Mouse (Mus musculus) ES-Bruce4 (cell line): ENCODE measurements around the gene Snapc3. TPM values are rescaled to one million over a fixed set of nuclear protein-coding genes. Genes with fewer than 3 reads are reported as not detected.
"Not testable (repeated sequence)": the region's sequence is repeated elsewhere in the genome, so short reads cannot be mapped to it uniquely, and the experiment has no call there.

Experiments
- H3K27ac ChIP-seq: 2 replicates; pipeline ENCODE4 v1.5.1; 2012; ENCODE audit warnings: low read length, inconsistent platforms; ENCODE audit not compliant: insufficient read depth
- H3K27me3 ChIP-seq: 2 replicates; pipeline ENCODE4 v1.6.1; 2012; ENCODE audit warnings: mild to moderate bottlenecking, low read length, inconsistent platforms; ENCODE audit not compliant: control insufficient read depth, poor library complexity, insufficient read depth, severe bottlenecking
- H3K36me3 ChIP-seq: 2 replicates; pipeline ENCODE4 v1.6.1; 2012; ENCODE audit warnings: inconsistent platforms, mild to moderate bottlenecking, low read length, moderate library complexity; ENCODE audit not compliant: control insufficient read depth, poor library complexity, insufficient read depth, severe bottlenecking
- H3K4me1 ChIP-seq: one replicate; pipeline ENCODE4 v1.8.1; 2011; ENCODE audit warnings: low read length; ENCODE audit not compliant: control insufficient read depth, insufficient read depth
- H3K4me3 ChIP-seq: 2 replicates; pipeline ENCODE4 v1.5.1; 2011; ENCODE audit warnings: low read depth, mild to moderate bottlenecking, low read length
- H3K9ac ChIP-seq: 2 replicates; pipeline ENCODE4 v1.6.1; 2012; ENCODE audit warnings: low read depth, mild to moderate bottlenecking, inconsistent platforms; ENCODE audit not compliant: poor library complexity, severe bottlenecking
- H3K9me3 ChIP-seq: replicated peaks from 2 replicates; pipeline ENCODE4 v1.6.1; 2012; ENCODE audit warnings: mild to moderate bottlenecking, low read length, inconsistent platforms; ENCODE audit not compliant: control insufficient read depth, poor library complexity, insufficient read depth, severe bottlenecking
- CTCF ChIP-seq: IDR thresholded peaks from one replicate; pipeline ENCODE4 v1.8.1; 2011; ENCODE audit warnings: low read depth, low read length
- EP300 ChIP-seq: IDR thresholded peaks from 2 replicates; pipeline ENCODE4 v1.6.1; 2011; ENCODE audit warnings: low read depth, low read length; ENCODE audit not compliant: insufficient read depth
- POLR2A ChIP-seq: IDR thresholded peaks from one replicate; pipeline ENCODE4 v1.8.1; 2011; ENCODE audit warnings: low read length; ENCODE audit not compliant: insufficient read depth
- polyA plus RNA-seq: library from polyadenylated mRNA; stranded (reverse); fragments of >200 nt; gene quantifications from 2 replicates; pipeline ENCODE4 v1.2.4, GENCODE M21; 2011; ENCODE audit warnings: low read depth; ENCODE audit not compliant: missing spikeins, insufficient read depth, insufficient read length

Snapc3 gene
- polyA plus RNA-seq, 1 experiment = 48.6 TPM

- TF ChIP-seq CTCF (no peak), EP300 (0 out of 2 replicates have a peak, but pooled peaks have one; percentile 24), POLR2A (no peak)
- Histone ChIP-seq H3K9ac (peak within 1 kb of the TSS; percentile 95), H3K27me3 (no peaks in the 10 kb centered on the region), H3K27ac (peak within 1 kb of the TSS; percentile 60; the same call in 1 of the 2 replicates), H3K36me3 (peaks cover 30% of the 10 kb centered on the region), H3K4me1 (peaks cover 2% of the 10 kb centered on the region), H3K4me3 (peak within 1 kb of the TSS; percentile 100), H3K9me3 (no peaks in the 10 kb centered on the region)
Observed at GRCm38 (mm10) chr4:83486117-83486901, 68.8 kb downstream of the Snapc3 start, which contains the start of gene Psip1. Gene Psip1, minus strand, starts transcription at chr4:83486459.

- Histone ChIP-seq H3K9me3 (no peaks in the 10 kb centered on the region), H3K4me3 (no peak overlapping the region), H3K36me3 (peaks cover 7% of the 10 kb centered on the region), H3K4me1 (peaks cover 2% of the 10 kb centered on the region), H3K27me3 (no peaks in the 10 kb centered on the region), H3K9ac (no peak overlapping the region), H3K27ac (peak overlapping the region; percentile 96)
- TF ChIP-seq POLR2A (no peak), CTCF (no peak), EP300 (peak; percentile 42; the same call in 1 of the 2 replicates)
Observed at GRCm38 (mm10) chr4:83489121-83489520, 71.6 kb downstream of the Snapc3 start.

- Histone ChIP-seq H3K36me3 (no peaks in the 10 kb centered on the region), H3K9ac (no peak overlapping the region), H3K4me3 (no peak overlapping the region), H3K27me3 (no peaks in the 10 kb centered on the region), H3K4me1 (no peaks in the 10 kb centered on the region), H3K9me3 (no peaks in the 10 kb centered on the region), H3K27ac (no peak overlapping the region)
- TF ChIP-seq POLR2A (no peak), CTCF (peak; percentile 13)
Observed at GRCm38 (mm10) chr4:83493112-83493511, 75.6 kb downstream of the Snapc3 start.

GRCm38 (mm10) chr4:83497013-83497412 lies 79.5 kb downstream of the Snapc3 start:
- not testable (repeated sequence) for H3K36me3 ChIP-seq, H3K4me1 ChIP-seq, H3K9me3 ChIP-seq, H3K9ac ChIP-seq, H3K27ac ChIP-seq, H3K27me3 ChIP-seq, H3K4me3 ChIP-seq

GRCm38 (mm10) chr4:83500154-83501036 lies 82.9 kb downstream of the Snapc3 start:
- no peaks in the 10 kb centered on the region for H3K4me1 ChIP-seq
- TF ChIP-seq POLR2A (no peak), CTCF (no peak), EP300 (no peak)
- no peaks in the 10 kb centered on the region for H3K36me3 ChIP-seq
- H3K9me3 ChIP-seq = no peaks in the 10 kb centered on the region
- H3K27me3 ChIP-seq = no peaks in the 10 kb centered on the region
- no peak overlapping the region for H3K9ac ChIP-seq
- H3K27ac ChIP-seq = peak overlapping the region; percentile 57
- H3K4me3 ChIP-seq = peak overlapping the region; percentile 60

GRCm38 (mm10) chr4:83501037-83501430 lies 83.5 kb downstream of the Snapc3 start:
- no peaks in the 10 kb centered on the region for H3K36me3 ChIP-seq
- H3K9ac ChIP-seq = no peak overlapping the region
- peak overlapping the region; percentile 32 for H3K27ac ChIP-seq
- no peaks in the 10 kb centered on the region for H3K9me3 ChIP-seq
- TF ChIP-seq EP300 (no peak), POLR2A (no peak), CTCF (no peak)
- H3K4me1 ChIP-seq = no peaks in the 10 kb centered on the region
- no peaks in the 10 kb centered on the region for H3K27me3 ChIP-seq
- 0 out of 2 replicates have a peak overlapping the region, but pooled peaks have one; percentile 21 for H3K4me3 ChIP-seq
